Mouse (Mus musculus) E14TG2a.4 (cell line): ENCODE data around the gene Hba-x.

Source experiments
- H3K27me3 ChIP-seq: 2 replicates; pipeline ENCODE4 v1.6.1; 2014; ENCODE audit warnings: low read length, control low read depth; ENCODE audit not compliant: insufficient read depth
- H3K36me3 ChIP-seq: 2 replicates; pipeline ENCODE4 v1.6.1; 2014; ENCODE audit warnings: low read length, control low read depth; ENCODE audit not compliant: insufficient read depth
- H3K4me1 ChIP-seq: replicated peaks from 2 replicates; pipeline ENCODE4 v1.6.1; 2014; ENCODE audit warnings: low read depth, low read length, control low read depth
- H3K4me3 ChIP-seq: replicated peaks from 2 replicates; pipeline ENCODE4 v1.5.1; 2014; ENCODE audit warnings: mild to moderate bottlenecking, low read length
- H3K9me3 ChIP-seq: 2 replicates; pipeline ENCODE4 v1.6.1; 2014; ENCODE audit warnings: low read length, control low read depth
- CTCF ChIP-seq: conservative IDR thresholded peaks from 2 replicates; pipeline ENCODE4 v1.5.1; 2014; ENCODE audit warnings: low read length
- NANOG ChIP-seq: IDR thresholded peaks from 2 replicates; pipeline ENCODE4 v1.6.1; 2014; ENCODE audit warnings: borderline replicate concordance, low read length, mixed read lengths
- POU5F1 ChIP-seq: IDR thresholded peaks from 2 replicates; pipeline ENCODE4 v1.6.1; 2014; ENCODE audit warnings: low read length, borderline replicate concordance

The Hba-x gene

DNA sequence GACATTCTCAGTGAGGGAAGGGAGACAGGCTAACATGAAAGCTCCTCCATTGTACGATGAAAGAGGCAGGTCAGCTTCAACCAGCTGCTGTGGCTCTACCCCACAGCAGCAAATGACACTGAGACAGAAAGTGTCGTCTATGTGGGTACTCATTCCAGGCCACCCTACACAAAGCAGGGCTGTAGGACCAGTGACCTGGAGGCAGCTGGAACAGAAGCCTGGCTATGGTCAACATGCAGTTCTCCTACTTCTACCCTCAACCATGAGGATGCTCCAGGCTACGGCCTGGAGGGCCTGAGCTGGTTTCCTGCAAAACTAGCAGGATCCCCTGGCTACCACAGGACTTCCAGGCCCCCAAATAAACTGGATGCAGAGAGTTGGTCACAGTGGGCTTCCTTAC is 19.6 kb upstream of the Hba-x start:
- no peaks in the 10 kb centered on the region for H3K9me3 ChIP-seq
- peaks cover 52% of the 10 kb centered on the region for H3K36me3 ChIP-seq
- no peaks in the 10 kb centered on the region for H3K27me3 ChIP-seq
- TF ChIP-seq POU5F1 = no peak
- no peak for TF ChIP-seq CTCF
- no peak for TF ChIP-seq NANOG
- no peak overlapping the region for H3K4me3 ChIP-seq
- H3K4me1 ChIP-seq = no peaks in the 10 kb centered on the region; the same call in 1 of the 2 replicates

DNA sequence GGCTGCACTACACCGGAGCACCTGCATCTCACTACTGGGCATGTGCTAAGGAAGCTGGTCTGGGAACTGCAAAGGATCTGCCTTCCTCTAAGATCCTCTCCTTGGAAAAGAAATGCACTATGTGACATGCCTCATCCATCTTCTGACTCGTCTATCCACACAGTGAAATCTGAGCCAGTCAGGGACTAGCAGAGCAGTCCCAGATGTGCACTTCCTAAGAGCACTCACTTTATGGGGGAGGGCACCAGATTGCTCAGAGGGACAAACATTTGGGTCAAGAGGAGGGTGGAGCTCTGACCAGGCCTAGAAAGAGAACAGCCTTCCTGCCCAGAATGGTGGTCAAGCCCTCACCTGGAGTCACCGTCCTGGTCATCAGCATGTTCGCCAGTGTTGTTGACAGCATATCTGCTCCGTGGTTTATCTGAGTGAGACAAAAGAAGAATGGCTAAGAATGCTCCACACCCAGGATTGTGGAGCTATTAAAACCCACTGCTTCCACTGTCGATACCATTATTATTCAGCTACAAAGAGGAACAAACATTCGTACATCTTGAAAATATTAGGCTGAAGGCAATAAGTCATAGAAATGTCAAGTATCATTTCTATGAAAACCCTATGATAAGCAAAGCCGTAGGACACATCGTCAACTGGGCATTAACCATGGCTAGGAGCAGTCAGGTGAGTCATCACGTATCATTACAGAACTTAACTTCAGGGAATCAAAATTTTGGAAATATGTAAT is 13.4 kb upstream of the Hba-x start:
- H3K36me3 ChIP-seq = peaks cover 33% of the 10 kb centered on the region
- H3K4me1 ChIP-seq = peaks cover 20% of the 10 kb centered on the region
- no peaks in the 10 kb centered on the region for H3K9me3 ChIP-seq
- no peak overlapping the region for H3K4me3 ChIP-seq
- TF ChIP-seq CTCF = no peak
- no peak for TF ChIP-seq NANOG
- no peak for TF ChIP-seq POU5F1
- no peaks in the 10 kb centered on the region for H3K27me3 ChIP-seq

DNA sequence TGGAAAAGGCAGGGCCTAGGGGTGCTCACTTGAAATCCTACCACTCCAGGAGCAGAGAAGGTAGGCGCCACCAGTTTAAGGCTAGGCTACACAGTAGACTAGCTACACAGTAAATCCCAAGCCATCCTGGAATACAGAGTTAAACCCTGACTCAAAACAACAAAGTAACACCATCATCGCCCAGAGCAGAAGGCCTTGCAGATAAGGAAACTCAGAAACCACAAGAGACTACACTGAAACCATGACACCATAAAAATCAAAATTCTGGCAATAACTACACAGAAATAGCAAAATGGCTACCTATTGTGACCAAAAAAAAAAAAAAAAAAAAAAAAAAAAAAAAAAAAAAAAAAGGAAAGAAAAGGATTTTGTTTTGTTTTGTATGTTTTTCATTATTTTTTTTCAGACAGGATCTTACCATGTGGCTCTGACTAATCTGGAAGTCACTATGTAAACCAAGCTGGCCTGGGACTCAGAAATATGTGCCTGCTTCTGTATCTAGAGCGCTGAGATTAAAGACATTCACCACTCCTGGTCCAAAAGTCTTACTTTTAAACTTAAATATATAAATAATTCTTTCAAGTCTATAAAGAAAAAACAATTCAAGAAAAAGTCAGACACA is 11.0 kb upstream of the Hba-x start:
- Histone ChIP-seq H3K27me3 (peaks cover 16% of the 10 kb centered on the region), H3K9me3 (no peaks in the 10 kb centered on the region), H3K36me3 (peaks cover 31% of the 10 kb centered on the region), H3K4me3 (no peak overlapping the region), H3K4me1 (peaks cover 25% of the 10 kb centered on the region)
- TF ChIP-seq CTCF = no peak
- no peak for TF ChIP-seq POU5F1
- TF ChIP-seq NANOG = no peak

DNA sequence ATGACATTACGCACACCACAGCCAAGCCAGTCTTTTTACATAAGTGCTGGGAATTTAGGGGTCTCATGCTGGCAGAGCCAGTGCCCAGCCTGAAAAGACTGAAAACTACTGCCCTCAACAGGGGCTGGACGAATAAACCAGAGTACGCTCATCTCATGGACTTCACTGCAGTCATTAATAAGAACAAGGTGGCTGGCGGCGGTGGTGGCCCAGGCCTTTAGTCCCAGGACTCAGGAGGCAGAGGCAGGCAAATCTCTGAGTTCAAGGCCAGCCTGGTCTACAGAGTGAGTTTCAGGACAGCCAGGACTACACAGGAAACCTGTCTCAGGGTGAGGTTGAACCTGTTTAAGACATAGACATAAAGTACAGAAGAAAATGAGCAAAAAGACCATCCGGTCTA is 10.0 kb upstream of the Hba-x start:
- Histone ChIP-seq H3K4me3 (no peak overlapping the region), H3K9me3 (no peaks in the 10 kb centered on the region), H3K27me3 (peaks cover 22% of the 10 kb centered on the region), H3K36me3 (peaks cover 22% of the 10 kb centered on the region), H3K4me1 (peaks cover 25% of the 10 kb centered on the region)
- TF ChIP-seq POU5F1 = no peak
- no peak for TF ChIP-seq CTCF
- TF ChIP-seq NANOG = no peak

DNA sequence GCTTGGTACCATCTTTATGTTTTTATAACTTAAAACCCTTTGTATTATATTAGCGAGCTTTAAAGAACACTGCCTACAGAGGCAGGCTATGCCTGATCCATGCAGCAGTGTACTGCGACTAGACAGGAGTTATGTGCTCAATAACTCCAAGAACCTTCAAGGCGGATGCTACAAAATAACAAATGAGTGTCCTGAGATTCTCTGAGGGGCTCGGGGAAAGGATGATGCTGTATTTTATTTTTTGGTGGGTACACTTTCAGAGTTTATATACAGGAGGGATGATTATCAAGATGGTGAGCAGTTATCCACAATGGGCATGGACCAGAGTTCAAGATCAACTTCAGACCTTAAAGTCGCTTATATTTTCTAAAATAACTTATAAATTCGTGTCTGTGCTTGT is 9.4 kb upstream of the Hba-x start:
- TF ChIP-seq POU5F1 (no peak), NANOG (no peak), CTCF (no peak)
- peaks cover 28% of the 10 kb centered on the region for H3K27me3 ChIP-seq
- H3K4me1 ChIP-seq = peaks cover 25% of the 10 kb centered on the region
- peaks cover 18% of the 10 kb centered on the region for H3K36me3 ChIP-seq
- peak overlapping the region; percentile 90 for H3K4me3 ChIP-seq
- no peaks in the 10 kb centered on the region for H3K9me3 ChIP-seq

DNA sequence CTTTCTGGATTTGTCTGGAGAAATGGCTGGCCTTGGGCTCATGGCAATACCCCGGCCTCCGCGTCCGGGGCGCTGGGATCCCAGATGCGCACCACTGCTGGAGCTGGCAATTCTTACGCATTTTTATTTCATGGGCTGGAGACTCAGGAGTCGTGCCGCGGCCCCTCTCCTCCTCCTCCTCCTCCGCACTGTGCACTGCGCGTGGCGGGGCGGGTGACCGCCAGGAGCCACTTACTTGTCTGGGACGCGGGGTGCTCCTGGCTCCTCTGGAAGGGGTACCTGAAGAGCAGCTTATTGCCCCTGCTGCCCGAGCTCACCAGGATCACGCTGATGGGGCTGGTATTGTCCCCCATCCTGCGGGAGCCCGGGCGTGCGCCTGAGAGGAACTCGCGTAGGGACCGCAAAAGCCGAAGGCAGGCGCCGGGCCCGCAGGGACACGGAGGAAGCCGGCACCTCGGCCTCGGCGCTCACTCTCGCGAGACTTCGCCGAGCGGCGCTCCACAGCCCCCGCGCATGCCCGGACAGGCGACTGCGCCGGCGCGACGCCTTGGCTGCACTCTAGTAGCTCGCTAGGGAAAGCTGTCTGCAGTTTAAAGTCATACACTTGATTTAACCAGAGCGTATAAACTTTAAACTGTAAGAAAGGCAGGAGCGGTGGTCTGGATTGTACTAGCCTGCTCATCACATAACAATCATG is 8.9 kb upstream of the Hba-x start, which contains the start of gene Nprl3:
Gene Nprl3, minus strand, starts transcription at position 520 of the 697 bp plus-strand sequence.
- no peaks in the 10 kb centered on the region for H3K9me3 ChIP-seq
- H3K36me3 ChIP-seq = peaks cover 12% of the 10 kb centered on the region
- H3K4me3 ChIP-seq = peak within 1 kb of the TSS; percentile 90
- no peak for TF ChIP-seq CTCF
- TF ChIP-seq POU5F1 = no peak
- no peak for TF ChIP-seq NANOG
- peaks cover 25% of the 10 kb centered on the region for H3K4me1 ChIP-seq
- H3K27me3 ChIP-seq = peaks cover 32% of the 10 kb centered on the region

DNA sequence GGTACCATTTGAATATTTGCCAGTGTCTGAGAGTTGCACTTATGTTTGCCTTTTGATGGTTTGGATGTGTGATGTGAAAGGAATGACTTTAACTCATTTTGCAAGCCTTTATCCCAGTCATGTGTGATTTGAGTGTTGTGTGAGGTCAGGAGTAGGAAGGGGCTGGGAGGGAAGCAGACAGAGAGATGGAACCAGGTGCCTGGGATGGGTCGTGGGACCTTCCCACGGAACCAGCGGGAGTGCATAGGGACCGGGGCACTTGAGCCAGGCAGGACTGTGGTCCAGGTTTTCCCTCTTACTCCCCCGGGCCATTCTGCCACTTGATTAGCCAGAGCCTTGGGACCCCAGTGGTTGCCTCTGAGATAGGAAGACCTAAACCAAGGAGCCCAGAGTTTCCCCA is 8.2 kb upstream of the Hba-x start:
- H3K4me3 ChIP-seq = peak overlapping the region; percentile 90
- H3K27me3 ChIP-seq = peaks cover 33% of the 10 kb centered on the region
- H3K36me3 ChIP-seq = peaks cover 6% of the 10 kb centered on the region
- TF ChIP-seq NANOG (no peak), POU5F1 (no peak), CTCF (no peak)
- H3K9me3 ChIP-seq = no peaks in the 10 kb centered on the region
- peaks cover 20% of the 10 kb centered on the region for H3K4me1 ChIP-seq

DNA sequence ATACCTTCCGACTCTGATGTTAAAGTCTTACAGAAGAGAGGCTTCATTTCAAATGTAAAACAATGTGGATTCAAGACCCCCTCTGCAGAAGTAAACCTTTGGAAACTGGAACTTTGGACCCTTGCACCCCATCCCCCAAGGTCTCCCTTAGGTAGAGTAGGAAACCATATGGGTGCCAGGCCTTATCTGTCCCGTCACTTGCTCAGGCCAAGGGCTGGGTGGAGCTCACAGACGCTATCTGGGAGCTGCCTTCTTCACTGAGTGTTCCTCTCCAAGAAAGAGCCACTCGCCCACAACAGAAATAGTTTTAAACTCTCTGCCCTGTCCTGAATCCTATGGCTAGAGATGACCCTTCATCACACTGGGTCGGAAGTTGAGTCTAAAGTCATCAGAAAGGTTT is 7.2 kb upstream of the Hba-x start:
- TF ChIP-seq CTCF = no peak
- TF ChIP-seq POU5F1 = no peak
- TF ChIP-seq NANOG = no peak

More for the DNA sequence above, 7.2 kb upstream of the Hba-x start:
- Histone ChIP-seq H3K9me3 (no peaks in the 10 kb centered on the region), H3K4me3 (no peak overlapping the region), H3K4me1 (peaks cover 16% of the 10 kb centered on the region), H3K36me3 (0 out of 2 replicates have a peak, but pooled peaks cover 3% of the 10 kb centered on the region), H3K27me3 (peaks cover 33% of the 10 kb centered on the region)
